Mouse (Mus musculus) small intestine, adult 2 months (tissue): ENCODE measurements around the gene Creg1. TPM values are rescaled to one million over a fixed set of nuclear protein-coding genes. Genes with fewer than 3 reads are reported as not detected.

Experiments used
- H3K27ac ChIP-seq: fragments of 200-500 bp; 2 replicates; pipeline ENCODE4 v1.5.1; 2012; ENCODE audit warnings: low read depth, low read length, control low read depth, inconsistent platforms; ENCODE audit not compliant: insufficient read depth
- H3K27me3 ChIP-seq: fragments of 200-500 bp; 2 replicates; pipeline ENCODE4 v1.6.1; 2012; ENCODE audit warnings: mild to moderate bottlenecking, moderate library complexity, low read length, inconsistent platforms; ENCODE audit not compliant: control insufficient read depth, insufficient read depth
- H3K36me3 ChIP-seq: fragments of 200-500 bp; 2 replicates; pipeline ENCODE4 v1.6.1; 2012; ENCODE audit warnings: mild to moderate bottlenecking, low read length, control low read depth, inconsistent platforms; ENCODE audit not compliant: control insufficient read depth, insufficient read depth
- H3K4me1 ChIP-seq: fragments of 200-500 bp; 2 replicates; pipeline ENCODE4 v1.6.1; 2012; ENCODE audit warnings: low read length, inconsistent platforms, mixed read lengths; ENCODE audit not compliant: control insufficient read depth, insufficient read depth, insufficient read length
- H3K4me3 ChIP-seq: fragments of 200-500 bp; 2 replicates; pipeline ENCODE4 v1.5.1; 2012; ENCODE audit warnings: low read depth, mild to moderate bottlenecking, control low read depth, inconsistent platforms, low read length, moderate library complexity
- CTCF ChIP-seq: fragments of 200-500 bp; IDR thresholded peaks from 2 replicates; pipeline ENCODE4 v1.5.1; 2012; ENCODE audit warnings: low read depth, mild to moderate bottlenecking, control low read depth, inconsistent platforms, low read length, moderate library complexity, mixed read lengths; ENCODE audit not compliant: insufficient replicate concordance, insufficient read length; ENCODE audit errors: extremely low read depth
- POLR2A ChIP-seq: fragments of 200-500 bp; IDR thresholded peaks from 2 replicates; pipeline ENCODE4 v1.6.1; 2012; ENCODE audit warnings: low read depth, mild to moderate bottlenecking, control low read depth, inconsistent platforms, low read length, moderate library complexity
- WGBS: fragments of 180-500 bp; shearing (Covaris S2); methylation state at CpG from one replicate; pipeline ENCODE4 v1.1.7; 2018; 5-methylcytosine and 5-hydroxymethylcytosine counted together
- polyA plus RNA-seq: library from polyadenylated mRNA; depleted of rRNA; stranded (reverse); fragments of >200 nt; gene quantifications from 2 replicates; pipeline ENCODE4 v1.2.3, GENCODE M21; 2012

The Creg1 gene
- polyA plus RNA-seq, 1 experiment: 48.2 TPM

DNA sequence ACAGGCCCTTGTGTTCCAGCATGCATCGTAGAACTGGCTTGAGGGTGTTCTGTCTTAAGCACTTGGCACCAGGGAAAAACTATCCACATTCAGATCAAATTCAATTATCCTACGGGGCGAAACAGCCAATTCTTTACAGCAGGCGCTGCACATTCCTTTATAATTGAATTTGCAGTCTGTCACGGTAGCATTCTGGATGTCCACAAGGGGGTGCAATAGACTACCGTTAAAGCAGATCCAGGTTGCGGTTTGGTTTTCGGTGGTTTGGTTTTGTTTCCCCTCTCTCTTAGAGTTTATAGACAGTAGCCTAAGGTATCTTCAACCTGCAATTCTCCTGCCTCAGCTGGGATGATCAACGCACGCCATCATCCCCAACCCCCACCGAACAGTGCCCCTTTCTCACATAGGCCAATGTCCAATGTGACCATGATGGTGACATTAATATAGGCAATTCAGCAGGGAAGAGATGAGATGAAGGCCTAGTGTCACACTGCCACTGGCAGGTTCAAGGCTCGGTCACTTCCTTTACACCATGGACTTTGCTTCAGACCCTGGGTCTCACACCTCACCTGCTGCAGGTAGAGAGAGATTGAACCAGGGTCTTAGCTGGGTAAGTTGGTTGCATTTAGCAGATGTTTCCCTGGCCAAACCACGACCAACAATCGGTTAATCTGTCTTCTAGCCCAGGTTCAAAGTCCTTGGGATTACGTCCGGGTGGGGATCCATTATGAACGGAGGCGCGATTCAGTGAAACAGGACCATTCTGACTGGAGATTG, 12.2 kb downstream of the Creg1 start:
- Histone ChIP-seq H3K27me3 (no peaks in the 10 kb centered on the region), H3K36me3 (peaks cover 4% of the 10 kb centered on the region; the same call in 1 of the 2 replicates), H3K4me3 (no peak overlapping the region), H3K27ac (no peak overlapping the region), H3K4me1 (peaks cover 11% of the 10 kb centered on the region)
- 25% methylated on average over 19 of the region's 19 CpGs for WGBS
- TF ChIP-seq CTCF (peak; percentile 23; the same call in 1 of the 2 replicates), POLR2A (no peak)

DNA sequence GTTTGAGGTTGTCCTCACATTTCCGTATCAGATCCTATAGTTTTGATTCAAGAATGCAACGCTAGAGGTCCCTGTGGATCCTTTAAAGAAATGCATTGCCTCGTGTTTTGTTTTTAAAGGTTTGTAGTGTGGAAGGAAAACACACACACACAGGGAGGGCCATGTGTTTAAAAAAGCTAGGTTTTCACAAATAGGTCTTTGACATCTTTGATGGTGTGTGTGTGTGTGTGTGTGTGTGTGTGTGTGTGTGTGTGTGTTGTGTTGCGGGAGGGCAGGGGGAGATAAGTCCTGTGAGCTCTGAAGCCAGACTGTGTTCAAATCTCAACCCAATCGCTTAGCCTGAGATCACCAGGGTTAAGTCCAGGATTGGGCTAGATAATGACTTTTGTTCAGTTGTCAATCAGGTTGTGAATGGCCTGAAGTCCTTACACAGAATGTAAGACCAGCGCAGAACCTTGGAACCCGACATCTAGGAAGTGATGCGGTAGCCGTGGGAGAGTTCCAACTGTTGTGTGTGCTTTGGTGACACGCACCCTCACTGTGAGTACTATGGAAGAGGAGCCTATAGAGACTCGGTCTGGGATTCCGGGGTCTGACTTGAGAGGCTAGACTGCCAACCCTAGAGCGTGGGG, 16.5 kb downstream of the Creg1 start:
- H3K4me3 ChIP-seq: peak overlapping the region; percentile 61
- no peak overlapping the region for H3K27ac ChIP-seq
- WGBS: 1% methylated on average over 13 of the region's 13 CpGs
- H3K36me3 ChIP-seq: no peaks in the 10 kb centered on the region
- TF ChIP-seq CTCF: no peak
- no peak for TF ChIP-seq POLR2A
- H3K4me1 ChIP-seq: peaks cover 4% of the 10 kb centered on the region; the same call in 1 of the 2 replicates
- no peaks in the 10 kb centered on the region for H3K27me3 ChIP-seq

DNA sequence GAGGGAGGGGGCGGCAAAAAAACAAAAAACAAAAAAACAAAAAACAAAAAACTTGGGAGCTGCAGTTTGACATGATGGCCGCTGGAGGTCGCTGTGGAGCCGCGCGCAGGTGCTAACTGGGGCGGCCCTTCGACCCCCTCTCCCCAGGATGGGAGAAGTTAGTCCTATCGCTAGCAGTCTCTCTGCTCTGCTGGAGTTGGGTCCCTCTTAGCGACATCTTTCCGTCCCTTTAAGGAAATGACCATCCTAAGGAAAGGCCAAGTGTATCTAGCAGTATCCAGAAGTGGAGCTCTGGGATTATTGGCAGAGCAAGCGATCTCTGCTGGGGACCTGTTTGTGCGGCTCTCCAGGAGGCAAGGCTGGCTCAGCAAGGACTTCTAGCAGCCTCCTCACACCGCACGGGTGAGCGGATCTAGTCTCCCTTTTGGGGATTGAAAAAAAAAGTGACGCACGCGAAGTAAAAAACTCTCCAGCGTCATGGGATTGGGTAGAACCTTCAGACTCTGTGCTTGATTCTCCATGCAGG, 17.1 kb downstream of the Creg1 start:
- Histone ChIP-seq H3K27ac (no peak overlapping the region), H3K36me3 (no peaks in the 10 kb centered on the region), H3K4me1 (peaks cover 4% of the 10 kb centered on the region; the same call in 1 of the 2 replicates), H3K4me3 (peak overlapping the region; percentile 61), H3K27me3 (no peaks in the 10 kb centered on the region)
- peak; percentile 97 for TF ChIP-seq CTCF
- no peak for TF ChIP-seq POLR2A
- WGBS: 12% methylated on average over 20 of the region's 20 CpGs

DNA sequence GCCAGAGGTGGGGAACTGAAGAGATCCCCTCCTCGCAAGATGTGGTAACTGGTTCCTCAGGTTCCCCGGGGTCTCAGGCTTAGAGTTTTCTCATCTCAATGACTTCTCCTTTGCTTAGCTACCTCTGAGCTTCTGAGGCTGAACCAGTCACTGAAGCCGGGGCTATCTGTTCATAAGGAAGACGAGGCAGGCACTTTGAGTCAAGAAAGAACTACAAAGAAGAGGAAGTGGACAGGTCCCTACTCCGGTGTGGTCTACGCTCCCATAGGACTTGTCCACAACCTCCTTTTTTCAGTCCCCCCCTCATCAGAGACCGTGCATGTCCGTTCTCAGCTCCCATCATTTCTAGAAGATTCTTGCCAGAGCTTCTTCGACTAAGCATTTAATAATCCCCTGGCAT, 17.9 kb downstream of the Creg1 start:
- H3K27me3 ChIP-seq: no peaks in the 10 kb centered on the region
- WGBS: 85% methylated on average over 9 of the region's 9 CpGs
- H3K27ac ChIP-seq: no peak overlapping the region
- H3K36me3 ChIP-seq: no peaks in the 10 kb centered on the region
- no peak for TF ChIP-seq POLR2A
- TF ChIP-seq CTCF: no peak
- H3K4me1 ChIP-seq: no peaks in the 10 kb centered on the region
- H3K4me3 ChIP-seq: no peak overlapping the region

- Histone ChIP-seq H3K36me3 (no peaks in the 10 kb centered on the region), H3K4me1 (no peaks in the 10 kb centered on the region), H3K4me3 (no peak overlapping the region), H3K27ac (no peak overlapping the region), H3K27me3 (no peaks in the 10 kb centered on the region)
- 81% methylated on average over 12 of the region's 12 CpGs for WGBS
- TF ChIP-seq POLR2A (no peak), CTCF (no peak)
These were observed 18.4 kb downstream of the Creg1 start for GRCm38 (mm10) chr1:165781911-165782310.

DNA sequence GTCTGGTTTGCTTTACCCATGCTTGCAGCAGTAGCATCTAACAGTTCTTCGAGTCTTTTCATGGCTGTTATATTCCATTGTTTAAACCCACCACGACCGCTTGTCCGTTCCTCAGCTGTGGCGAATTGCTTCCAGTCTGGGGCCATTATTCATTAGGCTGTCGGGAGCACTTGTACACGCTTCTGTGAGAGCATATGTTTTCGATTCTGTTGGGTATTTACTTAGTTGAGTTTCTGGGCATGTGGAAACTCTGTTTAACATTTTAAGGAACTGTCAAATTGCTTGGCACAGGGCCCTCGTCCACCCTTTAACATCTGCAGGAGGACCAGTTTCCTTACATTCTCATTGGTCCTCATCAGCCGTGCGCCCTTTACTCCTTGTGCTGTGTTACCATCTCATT, 22.8 kb downstream of the Creg1 start:
- no peak for TF ChIP-seq POLR2A
- no peak for TF ChIP-seq CTCF

DNA sequence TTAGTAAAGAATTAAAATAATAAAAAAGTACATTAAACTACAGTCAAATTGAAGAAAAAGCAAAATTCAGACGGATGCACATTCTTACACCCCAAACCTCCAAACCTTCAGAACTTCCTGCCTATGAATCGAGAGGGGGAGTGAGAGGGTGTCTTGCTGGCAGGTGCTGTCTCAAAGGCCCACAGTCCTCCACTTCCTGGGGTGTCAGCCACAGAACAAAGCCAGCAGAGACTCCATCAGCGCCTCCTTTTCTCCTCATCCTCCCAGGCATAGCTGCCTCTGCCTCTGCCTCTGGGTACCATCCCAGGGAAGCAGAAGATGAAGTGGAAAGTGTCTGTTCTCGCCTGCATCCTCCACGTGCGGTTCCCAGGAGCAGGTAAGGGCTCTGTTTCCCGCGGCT, 25.0 kb downstream of the Creg1 start, which contains the start of gene Cd247:
Gene Cd247, plus strand, starts transcription at position 171 of the 400 bp plus-strand sequence.
- Histone ChIP-seq H3K36me3 (no peaks in the 10 kb centered on the region), H3K4me1 (no peaks in the 10 kb centered on the region), H3K27ac (0 out of 2 replicates have a peak within 1 kb of the TSS, but pooled peaks have one; percentile 28), H3K27me3 (no peaks in the 10 kb centered on the region), H3K4me3 (peak within 1 kb of the TSS; percentile 56)
- TF ChIP-seq CTCF: no peak
- WGBS: 82% methylated on average over 8 of the region's 8 CpGs

More for the DNA sequence above, 22.8 kb downstream of the Creg1 start:
- Histone ChIP-seq H3K27me3 (no peaks in the 10 kb centered on the region), H3K36me3 (no peaks in the 10 kb centered on the region), H3K4me1 (no peaks in the 10 kb centered on the region), H3K4me3 (no peak overlapping the region), H3K27ac (no peak overlapping the region)
- 67% methylated on average over 11 of the region's 11 CpGs for WGBS
